Mouse (Mus musculus) cerebellum, adult 8-10 months (tissue): ENCODE results near the gene Lrrfip2.

Experiments used
- DNase-seq: peaks from one replicate; pipeline ENCODE4 v3.0.0; 2022

The Lrrfip2 gene

GRCm38 (mm10) chr9:111223406-111223805 lies 106.0 kb downstream of the Lrrfip2 start:
- no peak for DNase-seq

- no peak for DNase-seq
Measured at GRCm38 (mm10) chr9:111228446-111228845, 111.1 kb downstream of the Lrrfip2 start.

GRCm38 (mm10) chr9:111234701-111235100 lies 117.3 kb downstream of the Lrrfip2 start:
- DNase-seq: no peak

GRCm38 (mm10) chr9:111237726-111238125 lies 120.3 kb downstream of the Lrrfip2 start:
- DNase-seq: no peak

- DNase-seq: no peak
Measured at GRCm38 (mm10) chr9:111239821-111240220, 122.4 kb downstream of the Lrrfip2 start.

- no peak for DNase-seq
Measured at GRCm38 (mm10) chr9:111243384-111243783, 126.0 kb downstream of the Lrrfip2 start.

- no peak for DNase-seq
Measured at GRCm38 (mm10) chr9:111245546-111245945, 128.2 kb downstream of the Lrrfip2 start.

GRCm38 (mm10) chr9:111247682-111248246 lies 130.4 kb downstream of the Lrrfip2 start:
- DNase-seq: no peak

GRCm38 (mm10) chr9:111252161-111252869 lies 134.9 kb downstream of the Lrrfip2 start:
- DNase-seq: no peak

GRCm38 (mm10) chr9:111260360-111260985 lies 143.1 kb downstream of the Lrrfip2 start:
- no peak for DNase-seq

- DNase-seq: no peak
Measured at GRCm38 (mm10) chr9:111261356-111261755, 144.0 kb downstream of the Lrrfip2 start.

- DNase-seq: no peak
Measured at GRCm38 (mm10) chr9:111267998-111268397, 150.6 kb downstream of the Lrrfip2 start.

- DNase-seq: no peak
Measured at GRCm38 (mm10) chr9:111270606-111271005, 153.2 kb downstream of the Lrrfip2 start.

- DNase-seq: no peak
Measured at GRCm38 (mm10) chr9:111271056-111271433, 153.7 kb downstream of the Lrrfip2 start.

GRCm38 (mm10) chr9:111271434-111272160 lies 154.2 kb downstream of the Lrrfip2 start, which contains the start of the genes Mlh1 and Epm2aip1:
Mlh1 (minus strand) TSS chr9:111271791.
Epm2aip1 (plus strand) TSS chr9:111271929.
- peak; percentile 99 for DNase-seq

- DNase-seq: peak; percentile 12
Measured at GRCm38 (mm10) chr9:111272356-111272755, 155.0 kb downstream of the Lrrfip2 start.

GRCm38 (mm10) chr9:111272996-111273785 lies 155.8 kb downstream of the Lrrfip2 start:
- no peak for DNase-seq

- DNase-seq: no peak
Measured at GRCm38 (mm10) chr9:111273958-111274357, 156.6 kb downstream of the Lrrfip2 start.

- DNase-seq: no peak
Measured at GRCm38 (mm10) chr9:111275156-111275555, 157.8 kb downstream of the Lrrfip2 start.
